Mouse (Mus musculus): ENCODE results near the gene Dlg2.

GRCm38 (mm10) chr7:90457517-90457916 is 19.0 kb upstream of the Dlg2 start:
- no peak for TF ChIP-seq POLR2A (IDR thresholded peaks at IDR 0.05; ENCODE audit: low read depth, low read length)
- TF ChIP-seq CTCF (IDR thresholded peaks at IDR 0.05; ENCODE audit: extremely low read depth, insufficient read depth, insufficient read length, insufficient replicate concordance), result no peak
